Mouse (Mus musculus) heart, adult 2 months (tissue): ENCODE measurements around the gene Klhl42.

Experiments
- CTCF ChIP-seq: fragments of 200-600 bp; IDR thresholded peaks from 2 replicates; pipeline ENCODE4 v1.8.1; 2022; ENCODE audit warnings: antibody characterized with exemption, mild to moderate bottlenecking, moderate library complexity
- POLR2A ChIP-seq: fragments of 200-500 bp; IDR thresholded peaks from 2 replicates; pipeline ENCODE4 v1.6.1; 2011; ENCODE audit warnings: mild to moderate bottlenecking, low read depth, low read length, control low read depth; ENCODE audit not compliant: insufficient read depth

- TF ChIP-seq CTCF (no peak), POLR2A (no peak)
Measured at GRCm38 (mm10) chr6:147096109-147096508, 4.9 kb downstream of the Klhl42 start.
